Mouse (Mus musculus) CD8-positive naive resting alpha-beta T cell, adult 57 days (primary cell): ENCODE data around the gene Dph7. TPM values are rescaled to one million over a fixed set of nuclear protein-coding genes. Genes with fewer than 3 reads are reported as not detected.

ENCODE experiments used
- total RNA-seq: library from RNA; stranded (reverse); gene quantifications from one replicate; pipeline ENCODE4 v1.2.4, GENCODE M21; 2023

The Dph7 gene
- 21.8 TPM for total RNA-seq

GRCm38 (mm10) chr2:24962304-24963000 is at the start of gene Dph7:
Gene Dph7 (plus strand): TSS chr2:24962400.

GRCm38 (mm10) chr2:24918930-24919838 is 43.0 kb upstream of the Dph7 start, which contains the start of gene Ehmt1:
Gene Ehmt1 (minus strand): TSS chr2:24919614.

GRCm38 (mm10) chr2:24935057-24935796 is 27.0 kb upstream of the Dph7 start, which contains the start of gene Arrdc1:
Gene Arrdc1 (minus strand): TSS chr2:24935252.

DNA sequence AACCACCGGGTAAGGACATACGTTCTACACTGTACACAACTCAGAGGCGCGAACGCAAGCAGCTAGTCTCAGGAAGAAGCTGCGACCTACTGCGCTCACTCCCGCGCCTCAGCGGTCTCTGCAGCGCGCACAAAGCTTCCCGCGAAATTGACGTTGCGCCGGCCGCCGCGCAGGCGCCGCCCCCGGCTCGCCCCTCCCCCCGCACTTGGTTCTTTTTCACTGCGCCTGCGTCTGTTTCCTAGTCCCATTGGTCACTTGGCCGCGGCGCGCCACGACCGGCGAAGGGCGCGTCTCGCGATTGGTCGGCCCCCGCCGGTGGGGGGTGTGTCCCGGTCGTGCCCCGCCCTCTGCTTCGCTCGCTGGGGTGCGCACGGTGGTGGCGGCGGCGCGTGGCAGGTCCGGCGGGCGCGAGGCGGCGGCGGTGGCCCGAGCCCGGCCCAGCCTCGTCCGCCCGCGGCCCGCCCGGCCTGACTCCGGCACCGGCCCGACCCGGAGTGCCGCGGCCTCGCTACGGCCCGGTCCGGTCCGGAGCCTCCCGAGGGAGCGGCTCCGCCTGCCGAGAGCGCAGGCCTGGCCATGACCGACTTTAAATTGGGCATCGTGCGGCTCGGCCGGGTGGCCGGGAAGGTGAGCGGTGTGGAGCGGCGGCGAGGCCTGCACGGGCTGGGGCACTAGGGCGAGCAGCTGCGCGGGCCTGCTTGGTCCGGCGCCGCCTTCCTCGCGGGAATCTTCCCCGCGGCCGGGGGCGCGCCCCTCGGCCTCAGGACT is 12.6 kb upstream of the Dph7 start, which contains the start of gene Zmynd19:
Gene Zmynd19 (plus strand): TSS at position 372 of the 768 bp plus-strand sequence.

GRCm38 (mm10) chr2:24974906-24975703 is 12.9 kb downstream of the Dph7 start, which contains the start of gene Mrpl41:
Gene Mrpl41 (minus strand): TSS chr2:24975098.

DNA sequence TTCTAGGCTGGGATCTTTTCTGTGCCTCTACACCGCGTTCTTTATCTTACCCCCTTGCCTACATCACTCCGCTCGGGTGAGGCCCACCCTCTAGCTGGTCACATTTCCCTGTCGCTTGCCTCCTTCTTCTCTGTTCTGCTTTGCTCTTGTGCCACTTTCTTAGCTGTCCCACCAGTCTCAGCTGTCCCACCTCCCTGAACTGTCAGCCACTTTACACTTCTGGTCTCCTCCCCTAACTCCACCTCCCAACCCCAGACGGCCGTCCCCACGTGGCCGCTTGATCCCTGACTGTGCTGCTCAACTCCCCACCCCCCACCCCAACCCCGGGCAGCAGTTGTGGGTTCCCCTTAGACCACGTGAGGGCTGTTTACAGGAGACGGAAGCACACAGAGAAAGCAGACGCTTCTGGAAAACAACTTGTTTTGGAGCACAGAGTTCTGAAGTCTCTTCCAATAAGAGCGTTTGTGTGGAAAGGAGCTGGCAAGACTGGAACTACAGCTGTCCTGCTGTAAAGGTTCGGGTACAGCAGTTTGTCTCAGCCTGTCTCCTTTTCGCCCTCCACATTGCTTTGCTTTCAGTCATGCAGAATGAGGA is 13.6 kb downstream of the Dph7 start, which contains the start of gene Pnpla7:
Gene Pnpla7 (plus strand): TSS at position 330 of the 594 bp plus-strand sequence.

Other genes starting within 250 kb of the Dph7 start
- 0.24 TPM for gene Cacna1b, start 199.2 kb upstream of the Dph7 start, total RNA-seq
- gene Ehmt1, start 42.8 kb upstream of the Dph7 start, total RNA-seq = 114 TPM
- gene Arrdc1, start 27.1 kb upstream of the Dph7 start, total RNA-seq = 137 TPM
- gene Zmynd19, start 12.6 kb upstream of the Dph7 start, total RNA-seq = 18.7 TPM
- gene Mrpl41, start 12.7 kb downstream of the Dph7 start, total RNA-seq = 25.1 TPM
- gene Pnpla7, start 13.6 kb downstream of the Dph7 start, total RNA-seq = 159 TPM
- 22.7 TPM for gene Nsmf, start 92.0 kb downstream of the Dph7 start, total RNA-seq
- gene Entpd8, start 117.9 kb downstream of the Dph7 start, total RNA-seq = not detected
- gene Noxa1, start 132.7 kb downstream of the Dph7 start, total RNA-seq = not detected
- 3.3 TPM for gene Nrarp, start 218.4 kb downstream of the Dph7 start, total RNA-seq
- gene Tor4a, start 234.5 kb downstream of the Dph7 start, total RNA-seq = 25.9 TPM
- 68.2 TPM for gene Nelfb, start 249.1 kb downstream of the Dph7 start, total RNA-seq